Mouse (Mus musculus) ES-Bruce4 (cell line): Measurements from ENCODE around the gene Nt5m.

Experiments
- CTCF ChIP-seq: IDR thresholded peaks from one replicate; pipeline ENCODE4 v1.8.1; 2011; ENCODE audit warnings: low read depth, low read length
- EP300 ChIP-seq: IDR thresholded peaks from 2 replicates; pipeline ENCODE4 v1.6.1; 2011; ENCODE audit warnings: low read depth, low read length; ENCODE audit not compliant: insufficient read depth
- POLR2A ChIP-seq: IDR thresholded peaks from one replicate; pipeline ENCODE4 v1.8.1; 2011; ENCODE audit warnings: low read length; ENCODE audit not compliant: insufficient read depth

DNA sequence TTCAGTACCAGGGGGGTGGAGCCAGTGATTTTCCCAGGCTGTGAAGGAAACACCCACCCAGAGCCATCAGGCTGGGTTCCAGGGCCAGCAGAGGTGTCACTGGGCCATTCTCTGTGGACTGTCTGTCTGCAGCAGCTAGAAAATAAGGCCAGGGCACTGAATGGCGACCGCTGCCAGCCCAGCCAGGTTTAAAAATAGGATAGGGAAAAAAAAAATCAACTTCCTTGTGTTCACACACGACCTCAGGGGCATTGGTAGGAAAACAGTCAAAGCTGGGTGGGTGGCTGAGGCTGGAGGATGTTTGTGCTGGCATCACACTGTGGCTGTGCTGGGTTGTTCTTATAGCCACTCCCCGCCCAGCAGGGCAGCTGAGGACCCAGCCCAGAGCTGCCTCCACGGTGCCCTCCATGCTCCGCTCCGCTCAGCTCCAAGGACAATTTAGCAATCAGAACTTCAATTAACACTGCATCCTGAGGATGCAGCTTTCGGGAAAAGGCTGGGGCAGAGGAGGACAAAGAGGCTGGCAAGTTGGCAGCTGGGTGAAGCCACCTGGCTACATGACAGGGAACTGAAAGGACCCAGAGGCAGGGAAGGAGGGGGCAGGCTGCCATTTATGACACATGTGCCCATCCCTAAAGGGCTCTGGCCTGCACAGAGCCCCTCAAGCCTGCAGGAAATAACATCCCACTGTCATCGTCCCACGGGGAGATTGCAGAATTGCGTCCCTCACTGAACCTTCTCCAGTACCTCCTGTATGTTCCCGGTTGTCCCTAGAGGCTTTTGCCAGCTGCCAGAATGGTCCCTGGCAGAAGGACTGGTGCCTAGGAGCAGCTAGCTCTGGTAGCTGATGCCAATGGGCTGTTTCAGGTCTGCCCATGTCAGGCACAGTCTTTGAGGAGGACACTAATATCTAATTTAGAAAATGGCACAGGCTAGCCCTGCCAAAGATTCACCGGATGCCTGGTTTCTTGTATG is 60.8 kb downstream of the Nt5m start:
- TF ChIP-seq EP300 (no peak), CTCF (no peak), POLR2A (no peak)
